Mouse (Mus musculus): ENCODE data around the gene Slc35d3. TPM values are rescaled to one million over a fixed set of nuclear protein-coding genes. Genes with fewer than 3 reads are reported as not detected.

Gene Slc35d3
- polyA plus RNA-seq, 1 experiment = not detected

Other genes starting within 250 kb of the Slc35d3 start
- 0.46 TPM in 1 of 2 replicates, not detected in the other for gene Il22ra2, start 229.5 kb downstream of the Slc35d3 start, polyA plus RNA-seq (2012; ENCODE audit: insufficient read depth, insufficient read length, missing spikeins)
- not detected in 2 replicates for gene Il20ra, start 138.9 kb downstream of the Slc35d3 start, polyA plus RNA-seq (2012; ENCODE audit: insufficient read depth, insufficient read length, missing spikeins)
- 64.0 and 71.4 TPM in 2 replicates for gene Pex7, start 56.2 kb upstream of the Slc35d3 start, polyA plus RNA-seq (2012; ENCODE audit: insufficient read depth, insufficient read length, missing spikeins)
- 10.9 and 13.1 TPM in 2 replicates for gene Map3k5, start 83.0 kb upstream of the Slc35d3 start, polyA plus RNA-seq (2012; ENCODE audit: insufficient read depth, insufficient read length, missing spikeins)